Mouse (Mus musculus) bone marrow macrophage, adult 2 months (primary cell): Measurements from ENCODE around the gene Rbp1.

Experiments used
- CTCF ChIP-seq: IDR thresholded peaks from 2 replicates; pipeline ENCODE4 v1.5.1; 2012; ENCODE audit warnings: low read depth, mild to moderate bottlenecking, low read length, moderate library complexity
- POLR2A ChIP-seq: IDR thresholded peaks from 2 replicates; pipeline ENCODE4 v1.6.1; 2012; ENCODE audit warnings: mild to moderate bottlenecking, low read depth, low read length, borderline replicate concordance

DNA sequence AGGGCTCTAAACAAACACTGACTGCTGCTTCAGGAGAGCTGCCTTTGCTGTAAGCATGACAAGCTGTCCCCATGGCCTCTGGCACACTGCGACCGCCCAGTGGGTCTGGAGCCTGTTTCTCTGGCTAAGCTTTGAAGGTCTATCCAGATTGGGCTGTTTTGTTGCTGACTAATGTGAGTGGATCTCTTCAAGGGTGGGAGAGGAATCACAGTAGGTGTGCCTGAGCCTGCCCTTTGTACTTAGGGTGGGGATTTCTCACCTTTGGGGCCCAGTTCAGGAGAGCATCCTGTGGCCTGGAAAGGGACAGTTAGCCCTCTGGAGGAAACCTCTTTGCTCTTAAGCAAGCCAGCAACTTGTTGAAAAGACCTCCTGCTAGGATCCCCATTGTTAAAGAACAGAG is 10.3 kb downstream of the Rbp1 start:
- TF ChIP-seq POLR2A (no peak), CTCF (no peak)
